Mouse (Mus musculus) cerebellum, postnatal 4 days (tissue): ENCODE results near the gene Wdr89.

Experiments used
- DNase-seq, 2 experiments: peaks; one replicate each; pipeline ENCODE4 v3.0.0; 2022; ENCODE audit warnings: low spot score in 2 of 2, mixed read lengths in 1 of 2

The Wdr89 gene

DNA sequence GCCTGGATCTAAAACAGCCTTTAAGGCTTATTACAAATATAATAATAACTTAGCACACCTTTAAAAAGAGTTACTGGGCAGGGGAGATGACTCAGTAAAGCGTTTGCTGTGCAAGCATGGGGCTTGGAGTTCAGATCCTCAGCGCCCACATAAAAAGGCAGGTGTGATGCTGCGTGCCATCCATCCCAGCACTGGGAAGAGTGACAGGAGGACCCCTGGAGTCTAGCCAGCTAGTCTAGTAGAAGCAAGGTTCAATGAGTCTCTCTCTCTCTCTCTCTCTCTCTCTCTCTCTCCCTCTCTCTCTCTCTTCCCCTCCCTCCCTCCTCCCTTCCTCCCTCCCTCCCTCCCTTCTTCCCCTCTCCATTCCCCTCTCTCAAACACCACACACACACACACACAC is 53.8 kb downstream of the Wdr89 start:
- no peak for DNase-seq

DNA sequence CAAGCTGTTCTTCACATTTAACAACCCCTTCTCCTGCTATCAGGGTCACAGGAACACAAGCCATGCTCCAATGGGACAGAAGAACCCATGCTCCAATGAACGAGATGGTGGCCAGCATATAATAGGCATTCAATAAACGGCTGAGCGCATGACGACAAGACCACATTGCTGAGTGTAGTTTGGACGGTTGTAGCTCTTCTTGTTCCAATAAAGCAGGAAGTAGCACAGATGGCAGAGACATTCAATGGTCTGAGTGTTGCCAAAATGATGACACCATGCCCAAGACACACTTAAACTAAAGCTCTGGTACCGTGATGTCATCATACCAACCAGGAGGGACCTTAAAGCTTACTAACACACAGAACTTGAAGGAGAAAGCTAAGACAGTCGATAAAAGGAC is 56.6 kb downstream of the Wdr89 start:
- DNase-seq: no peak

DNA sequence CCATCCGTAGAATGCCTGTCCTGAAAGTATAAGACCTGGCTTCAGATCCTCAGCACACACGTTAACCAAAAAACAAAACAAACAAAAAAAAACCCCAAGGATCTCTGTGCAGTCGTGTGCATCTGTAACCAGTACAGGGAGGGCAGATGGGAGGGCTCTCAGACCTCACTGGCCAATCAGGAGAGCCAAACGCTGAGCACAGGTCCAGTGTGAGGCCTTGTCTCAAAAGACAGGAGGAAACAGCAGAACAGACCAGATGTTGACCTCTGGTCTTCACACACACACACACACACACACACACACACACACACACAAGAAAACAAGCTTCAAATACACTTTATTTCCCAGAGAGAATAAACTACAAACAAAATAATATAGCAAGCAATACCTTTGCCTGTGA is 69.8 kb downstream of the Wdr89 start:
- no peak for DNase-seq

DNA sequence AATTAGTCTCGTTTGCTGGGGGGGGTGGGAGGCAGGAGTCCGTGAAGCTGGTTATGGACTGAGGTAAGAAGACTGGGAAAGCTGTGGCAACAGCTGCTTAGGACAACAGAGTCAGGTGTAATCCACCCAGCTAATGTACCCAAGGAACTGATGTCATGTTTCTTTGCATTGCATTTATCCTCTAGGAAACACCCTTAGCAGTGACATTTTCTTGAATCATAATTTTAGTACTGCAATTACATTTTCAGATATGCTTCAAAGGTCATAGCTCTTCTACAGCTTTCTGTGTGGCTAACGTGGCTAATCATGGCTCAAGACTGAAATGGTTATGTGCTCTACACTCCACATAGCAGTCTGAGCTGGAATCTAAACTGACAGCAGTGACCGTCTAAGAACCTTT is 70.3 kb downstream of the Wdr89 start:
- no peak for DNase-seq

DNA sequence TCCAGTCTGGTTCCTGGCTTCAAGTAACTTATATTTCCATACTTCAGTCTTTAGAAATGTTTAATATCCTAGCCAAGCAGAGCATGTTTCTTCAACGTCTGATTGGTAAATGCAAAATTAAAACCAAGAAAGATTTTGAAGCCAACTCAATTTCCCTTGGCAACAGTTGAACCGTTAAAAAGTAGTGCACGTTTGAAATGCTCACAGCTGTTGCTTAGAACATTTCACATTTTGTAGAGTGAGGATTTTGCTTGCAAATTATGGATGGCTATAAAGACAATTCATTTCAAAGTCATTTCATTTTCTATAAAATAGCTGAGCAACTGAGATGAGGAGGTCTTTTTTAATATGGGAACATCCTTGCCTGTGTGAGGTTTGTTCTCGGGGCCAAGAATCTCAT is 71.6 kb downstream of the Wdr89 start:
- no peak for DNase-seq

DNA sequence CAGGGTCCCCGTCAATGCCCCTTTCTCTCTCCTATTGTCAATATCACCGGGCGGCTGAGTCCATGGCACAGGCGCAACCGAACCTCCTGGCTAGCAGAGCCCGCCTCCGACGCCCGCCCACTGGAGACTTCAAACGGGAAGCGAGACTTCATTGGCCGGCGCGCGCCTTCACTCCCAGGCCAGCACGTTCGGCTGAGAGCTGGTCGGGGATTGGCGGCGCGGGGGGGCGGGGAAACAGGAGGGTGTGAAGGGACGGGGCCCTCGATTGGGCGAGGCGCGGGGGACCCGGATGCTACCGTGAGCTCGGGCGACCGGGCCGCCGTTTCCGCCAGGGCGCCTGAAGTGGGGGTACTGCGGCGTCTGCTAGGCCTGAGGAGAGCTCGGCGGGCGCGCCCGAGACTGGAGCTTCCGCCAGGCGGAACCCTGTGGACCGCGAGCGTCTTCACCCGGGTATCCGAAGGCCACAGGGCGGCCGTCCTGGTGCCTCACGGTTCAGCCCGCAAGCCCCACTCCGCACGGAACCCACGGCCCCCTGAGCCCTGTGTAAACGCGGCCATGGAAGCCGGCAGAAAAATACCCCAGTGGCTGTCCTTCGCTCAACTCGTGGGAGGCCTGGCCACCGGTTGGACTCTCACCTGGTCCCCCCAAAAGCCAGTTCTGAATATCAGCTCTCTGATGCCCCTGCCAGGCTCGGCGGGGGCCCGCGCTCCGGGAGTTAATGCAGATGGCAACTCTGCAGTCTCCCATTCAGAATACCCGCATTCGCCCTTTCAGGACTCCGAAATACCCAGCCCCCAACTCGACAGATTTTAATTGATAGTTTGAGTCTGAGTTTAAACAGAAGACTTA is 73.0 kb downstream of the Wdr89 start, which contains the start of gene Ppp2r5e:
TSS of gene Ppp2r5e (minus strand) at position 92 of the 849 bp plus-strand sequence.
- peak; percentile 99 to 100 for DNase-seq

DNA sequence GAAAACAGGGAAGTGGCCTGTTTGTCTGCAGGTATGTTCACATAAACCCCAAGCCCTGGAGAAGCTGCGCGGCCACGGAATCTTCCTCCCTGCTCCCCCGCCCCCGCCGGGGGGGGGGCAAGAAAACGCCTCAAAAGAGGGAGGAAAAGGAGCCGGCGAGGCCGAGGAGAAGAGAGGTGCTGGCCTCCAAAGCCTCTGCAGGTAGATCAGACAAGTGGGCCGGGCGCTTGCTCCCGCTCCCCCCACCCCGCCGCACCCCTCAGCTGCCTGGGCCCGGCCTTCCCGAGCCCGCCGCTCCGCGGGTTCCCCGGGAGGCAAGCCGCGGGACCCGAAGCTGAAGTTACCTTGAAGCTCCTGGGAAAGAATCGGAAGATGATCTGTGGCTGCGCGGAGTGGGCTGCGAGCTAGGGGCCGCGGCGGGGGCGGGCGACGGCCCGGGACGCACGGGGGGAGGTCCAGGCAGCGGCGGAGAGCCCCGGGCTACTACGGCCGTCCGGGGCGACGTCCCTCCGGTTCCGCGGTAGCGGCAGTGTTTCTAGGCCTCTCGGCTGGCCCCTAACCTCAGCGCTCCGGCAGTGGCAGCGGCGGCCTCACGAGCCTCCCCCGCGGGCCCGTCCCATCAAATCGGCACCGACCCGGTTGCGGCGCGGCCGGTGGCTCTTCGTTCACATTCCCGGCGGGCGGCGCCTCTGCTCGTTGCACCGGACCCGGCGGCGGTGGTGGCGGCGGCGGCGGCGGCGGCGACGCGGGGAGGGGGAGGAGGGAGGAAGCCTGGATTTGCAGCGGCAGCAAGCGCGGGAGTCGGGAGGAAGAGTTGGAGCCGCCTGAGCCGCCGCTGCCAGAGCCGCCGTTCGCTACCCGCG is 73.8 kb downstream of the Wdr89 start:
- DNase-seq: peak in 1 of 2 experiments; percentile 25

DNA sequence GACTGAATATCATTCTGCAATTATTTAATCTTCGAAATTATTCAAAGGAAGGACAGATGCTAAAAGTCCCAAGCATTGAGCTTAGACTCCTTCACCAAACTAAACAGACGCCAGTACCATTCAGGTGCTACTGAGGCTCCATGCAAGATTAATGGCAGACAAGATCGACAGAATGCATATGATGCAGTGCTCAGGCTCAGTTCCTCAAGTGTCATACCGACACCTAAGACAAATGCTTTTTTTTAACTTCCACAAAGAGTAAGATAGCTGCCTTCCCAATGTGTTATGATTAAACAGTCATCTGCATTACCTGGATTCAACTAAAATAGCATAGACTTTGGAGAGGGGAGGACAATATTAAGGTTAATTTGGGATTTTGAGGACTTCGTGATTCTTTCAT is 74.9 kb downstream of the Wdr89 start:
- DNase-seq: no peak

DNA sequence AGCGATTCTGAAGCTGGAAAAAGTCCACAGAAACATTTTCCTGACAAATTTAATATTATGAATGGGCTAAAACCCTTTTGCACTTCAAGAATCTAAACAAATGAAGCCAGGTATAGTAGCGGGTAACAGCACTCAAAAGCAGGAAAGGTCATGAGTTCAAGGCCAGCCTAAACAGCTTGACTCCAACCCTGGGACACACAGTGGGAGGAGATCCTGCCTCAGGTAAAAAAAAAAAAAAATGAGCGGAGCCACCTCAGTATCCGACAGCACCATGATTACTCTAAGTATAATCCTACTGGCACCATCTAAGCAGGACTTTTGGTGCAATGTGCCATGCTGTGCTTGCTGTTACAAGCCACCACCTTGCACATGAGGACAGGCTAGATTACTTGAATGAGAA is 75.5 kb downstream of the Wdr89 start:
- DNase-seq: no peak

DNA sequence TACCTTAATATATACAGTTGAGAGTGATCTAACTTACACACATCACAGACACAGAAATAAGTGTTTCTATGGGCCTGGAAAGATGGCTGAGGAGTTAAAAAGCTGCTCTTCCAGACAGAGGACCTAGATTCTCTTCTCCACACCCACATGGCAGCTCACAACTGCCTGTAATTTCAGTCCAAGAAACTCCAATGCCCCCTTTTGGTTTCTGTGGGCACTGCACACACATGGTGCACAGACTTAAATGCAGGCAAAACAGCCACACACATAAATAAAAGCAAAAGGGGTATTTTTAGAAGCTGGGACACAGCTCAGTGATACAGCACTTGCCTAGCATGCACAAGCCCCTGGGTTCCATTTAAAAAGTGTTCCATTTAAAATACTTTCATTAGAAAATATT is 81.8 kb downstream of the Wdr89 start:
- DNase-seq: no peak

DNA sequence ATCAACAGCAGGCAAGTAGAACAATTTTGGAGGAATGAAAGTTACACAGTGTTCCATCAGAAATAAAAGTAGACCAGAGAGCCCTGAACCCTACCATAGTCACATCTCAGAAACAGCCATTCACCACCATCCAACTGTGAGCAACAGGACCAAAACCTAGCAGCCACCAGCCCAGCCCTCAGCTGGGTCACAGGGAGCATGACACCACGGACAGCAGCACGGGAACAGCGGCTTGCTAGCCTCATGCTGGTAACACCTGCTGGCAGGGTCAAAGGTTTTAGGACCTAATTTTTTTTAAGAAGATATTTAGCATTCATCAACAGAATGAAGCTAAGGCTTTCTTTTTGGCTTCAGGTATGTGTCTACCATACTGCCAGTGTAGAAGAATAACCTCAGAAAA is 85.6 kb downstream of the Wdr89 start:
- DNase-seq: no peak
